Mouse (Mus musculus) hindbrain, embryonic 10.5 days (tissue): ENCODE data around the gene Tpst2. TPM values are rescaled to one million over a fixed set of nuclear protein-coding genes. Genes with fewer than 3 reads are reported as not detected.
"Not testable (repeated sequence)": the region's sequence is repeated elsewhere in the genome, so short reads cannot be mapped to it uniquely, and the experiment has no call there.

Source experiments
- DNase-seq: peaks from one replicate; pipeline ENCODE4 v3.0.0-alpha.2; 2017; ENCODE audit warnings: low spot score
- H3K27ac ChIP-seq: fragments of 300-500 bp; sonication (generic); 2 replicates; pipeline ENCODE4 v1.5.1; 2016; ENCODE audit warnings: mild to moderate bottlenecking, moderate library complexity
- H3K27me3 ChIP-seq: fragments of 300-500 bp; sonication (generic); 2 replicates; pipeline ENCODE4 v1.6.1; 2016; ENCODE audit warnings: mild to moderate bottlenecking; ENCODE audit not compliant: poor library complexity, insufficient read depth, severe bottlenecking
- H3K36me3 ChIP-seq: fragments of 300-500 bp; sonication (generic); 2 replicates; pipeline ENCODE4 v1.6.1; 2016; ENCODE audit warnings: mild to moderate bottlenecking, moderate library complexity
- H3K4me1 ChIP-seq: fragments of 300-500 bp; sonication (generic); replicated peaks from 2 replicates; pipeline ENCODE4 v1.6.1; 2016; ENCODE audit warnings: mild to moderate bottlenecking
- H3K4me3 ChIP-seq: fragments of 300-500 bp; sonication (generic); 2 replicates; pipeline ENCODE4 v1.5.1; 2016; ENCODE audit warnings: mild to moderate bottlenecking, moderate library complexity
- H3K9me3 ChIP-seq: fragments of 300-500 bp; sonication (generic); 2 replicates; pipeline ENCODE4 v1.6.1; 2016; ENCODE audit warnings: mild to moderate bottlenecking, moderate library complexity
- WGBS: fragments of 180-500 bp; shearing (Covaris S2); methylation state at CpG from one replicate; pipeline ENCODE4 v1.1.7; 2016; 5-methylcytosine and 5-hydroxymethylcytosine counted together
- polyA plus RNA-seq: library from polyadenylated mRNA; unstranded; fragments of >200 nt; fragmentation: Nextera tagmentation; extraction: Ambion mirVana; gene quantifications from 2 replicates; pipeline ENCODE4 v1.2.1, GENCODE M21; 2016

Tpst2 gene
- polyA plus RNA-seq, 1 experiment from 2014 or later, result 37.2 TPM

DNA sequence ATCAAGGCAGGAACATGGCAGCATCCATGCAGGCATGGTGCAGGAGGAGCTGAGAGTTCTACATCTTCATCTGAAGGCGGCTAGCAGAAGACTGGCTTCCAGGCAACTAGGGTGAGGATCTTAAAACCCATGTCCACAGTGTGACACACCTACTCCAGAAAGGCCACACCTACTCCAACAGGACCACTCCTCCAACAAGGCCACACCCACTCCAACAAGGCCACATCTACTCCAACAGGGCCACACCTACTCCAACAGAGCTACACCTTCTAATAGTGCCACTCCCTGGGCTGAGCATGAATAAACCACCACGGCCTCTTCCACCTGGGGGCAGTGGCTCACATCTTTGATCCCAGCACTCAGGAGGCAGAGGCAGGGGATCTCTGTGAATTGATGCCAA, 42.9 kb downstream of the Tpst2 start:
- H3K36me3 ChIP-seq, result peaks cover 16% of the 10 kb centered on the region
- not testable (repeated sequence) for DNase-seq, H3K27ac ChIP-seq, H3K9me3 ChIP-seq, H3K4me3 ChIP-seq, H3K4me1 ChIP-seq, H3K27me3 ChIP-seq
- WGBS, result 70% methylated on average over 2 of the region's 2 CpGs

DNA sequence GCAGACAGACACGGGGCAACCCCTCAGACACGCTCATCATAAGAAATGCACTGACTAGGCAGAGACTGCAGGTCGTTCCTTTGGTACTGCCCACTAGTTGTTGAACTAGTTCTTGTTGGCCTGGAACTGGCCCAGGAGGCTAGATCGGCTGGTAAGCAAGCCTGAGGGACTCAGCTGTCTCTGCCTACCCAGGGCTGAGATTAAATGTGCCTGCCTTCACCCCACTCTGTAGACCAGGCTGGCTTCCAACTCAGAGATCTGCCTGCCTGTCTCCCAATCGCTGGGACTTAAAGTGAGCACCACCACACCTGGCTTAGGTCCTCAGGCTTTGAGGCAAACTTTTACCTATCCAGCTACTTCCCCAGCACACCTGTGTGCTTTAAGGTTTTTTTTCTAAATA, 43.9 kb downstream of the Tpst2 start:
- WGBS, result 83% methylated on average over 5 of the region's 5 CpGs
- Histone ChIP-seq H3K36me3 (peaks cover 8% of the 10 kb centered on the region; the same call in 1 of the 2 replicates), H3K9me3 (no peaks in the 10 kb centered on the region), H3K4me3 (no peak overlapping the region), H3K4me1 (peaks cover 18% of the 10 kb centered on the region), H3K27me3 (no peaks in the 10 kb centered on the region), H3K27ac (no peak overlapping the region)
- DNase-seq, result no peak

DNA sequence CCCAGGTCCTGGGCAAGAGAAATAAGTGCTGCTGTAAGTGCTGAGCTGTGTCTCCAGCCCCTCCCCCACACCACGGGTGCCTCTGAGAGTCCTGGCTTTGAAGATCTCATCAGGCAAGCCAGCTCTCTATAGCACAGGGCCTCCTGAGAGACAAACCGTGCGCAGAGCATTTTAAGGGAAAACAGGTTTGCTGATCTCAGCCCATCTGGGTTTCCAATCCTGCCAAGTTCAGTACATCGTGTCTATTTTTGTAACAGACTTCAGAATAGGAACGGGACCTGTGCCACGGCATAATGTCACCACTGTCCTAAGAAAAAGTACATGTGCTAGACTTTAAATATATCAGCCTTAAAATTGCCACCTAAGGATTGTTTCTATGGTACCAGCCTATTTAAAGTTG, 44.4 kb downstream of the Tpst2 start:
- H3K4me1 ChIP-seq, result peaks cover 22% of the 10 kb centered on the region
- H3K4me3 ChIP-seq, result no peak overlapping the region
- 80% methylated on average over 6 of the region's 6 CpGs for WGBS
- H3K9me3 ChIP-seq, result no peaks in the 10 kb centered on the region
- H3K36me3 ChIP-seq, result peaks cover 3% of the 10 kb centered on the region; the same call in 1 of the 2 replicates
- H3K27me3 ChIP-seq, result no peaks in the 10 kb centered on the region
- H3K27ac ChIP-seq, result no peak overlapping the region
- DNase-seq, result no peak

DNA sequence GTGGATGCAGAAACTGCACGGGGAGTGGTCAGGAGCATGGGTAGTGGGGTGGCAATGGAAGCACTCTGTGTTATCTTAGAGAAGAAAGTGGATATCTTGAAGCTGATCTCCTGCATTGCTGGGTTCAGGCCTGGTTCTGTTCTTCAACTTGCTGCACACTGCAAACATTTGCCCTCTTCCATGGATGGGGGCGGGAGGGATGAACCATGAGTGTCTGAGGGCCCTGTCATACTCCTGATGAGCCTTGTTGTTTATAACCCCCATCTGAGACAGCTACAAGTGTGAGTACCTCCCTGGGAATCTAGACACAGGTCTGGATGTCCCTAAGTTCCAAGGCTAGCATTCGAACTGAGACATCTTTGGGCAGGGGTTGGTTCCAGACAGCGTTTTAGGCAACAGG, 44.9 kb downstream of the Tpst2 start:
- Histone ChIP-seq H3K4me3 (no peak overlapping the region), H3K9me3 (no peaks in the 10 kb centered on the region), H3K27me3 (no peaks in the 10 kb centered on the region), H3K36me3 (no peaks in the 10 kb centered on the region), H3K27ac (no peak overlapping the region), H3K4me1 (peaks cover 22% of the 10 kb centered on the region)
- WGBS, result 81% methylated on average over 4 of the region's 4 CpGs
- DNase-seq, result no peak

DNA sequence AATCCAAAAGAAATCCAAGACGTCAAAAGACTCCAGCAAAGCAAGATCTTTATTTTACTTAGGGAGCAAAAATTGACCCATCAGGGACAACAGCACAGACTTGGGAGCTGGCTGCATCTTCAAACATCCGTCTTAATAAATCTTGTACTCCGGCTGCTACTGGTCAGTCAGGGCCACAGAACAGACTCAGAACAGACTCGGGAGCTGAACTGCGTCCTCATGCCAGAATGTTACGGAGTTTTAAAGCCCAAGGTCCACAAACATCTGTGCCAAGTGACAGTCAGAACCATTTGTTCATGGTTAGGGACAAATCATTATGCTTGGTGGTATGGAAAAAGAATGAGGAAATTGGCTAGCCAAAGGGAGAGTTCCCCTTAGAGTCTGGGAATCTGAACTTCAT, 46.8 kb downstream of the Tpst2 start:
- Histone ChIP-seq H3K9me3 (no peaks in the 10 kb centered on the region), H3K27ac (no peak overlapping the region), H3K36me3 (peaks cover 10% of the 10 kb centered on the region), H3K4me1 (peaks cover 32% of the 10 kb centered on the region), H3K4me3 (no peak overlapping the region), H3K27me3 (no peaks in the 10 kb centered on the region)
- 90% methylated on average over 6 of the region's 6 CpGs for WGBS
- no peak for DNase-seq

DNA sequence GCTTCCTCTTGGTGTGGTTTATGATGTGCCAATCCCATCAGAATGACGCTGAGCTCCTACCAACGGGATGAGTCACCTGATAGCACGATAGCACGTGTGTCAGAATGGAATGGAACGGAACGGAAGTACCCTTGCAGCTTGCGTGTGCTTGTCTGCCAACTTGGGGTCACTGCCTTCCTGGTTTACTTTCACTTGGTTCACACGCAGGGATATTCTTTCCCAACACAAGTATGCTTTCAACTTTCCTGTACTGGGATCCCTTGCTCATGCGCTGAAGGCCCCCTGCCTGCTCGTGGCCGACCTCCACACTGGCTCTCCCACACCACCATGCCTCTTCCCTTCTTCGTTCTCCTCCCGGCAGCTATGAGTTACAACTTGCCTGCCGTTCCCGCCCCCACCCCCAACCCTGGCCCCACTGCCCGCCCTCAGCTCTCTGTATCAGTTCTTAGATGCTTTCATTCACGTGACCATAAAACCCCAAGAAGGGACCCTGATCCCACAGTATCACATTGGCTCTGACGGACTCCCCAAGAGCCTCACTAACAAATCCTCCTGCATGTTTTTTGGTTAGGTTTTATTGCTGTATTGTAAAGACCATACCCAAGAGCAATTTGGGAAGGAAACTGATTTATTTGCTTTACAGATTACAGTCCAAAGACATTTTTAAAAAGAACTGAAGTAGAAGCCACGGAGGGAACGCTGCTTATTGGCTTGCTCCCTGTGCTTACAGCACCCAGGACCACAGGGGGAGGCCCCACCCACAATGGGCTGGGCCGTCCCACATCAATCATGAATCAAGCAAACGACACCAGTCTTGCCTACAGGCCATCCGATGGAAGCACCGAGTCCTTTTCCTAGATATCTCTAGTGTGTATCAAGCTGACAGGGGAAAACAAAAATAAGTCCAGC, 48.4 kb downstream of the Tpst2 start:
- Histone ChIP-seq H3K36me3 (peaks cover 27% of the 10 kb centered on the region), H3K4me1 (peaks cover 32% of the 10 kb centered on the region), H3K27me3 (no peaks in the 10 kb centered on the region), H3K9me3 (no peaks in the 10 kb centered on the region), H3K4me3 (peak overlapping the region; percentile 90), H3K27ac (peak overlapping the region; percentile 31; the same call in 1 of the 2 replicates)
- WGBS, result 35% methylated on average over 24 of the region's 24 CpGs
- DNase-seq, result peak; percentile 33

DNA sequence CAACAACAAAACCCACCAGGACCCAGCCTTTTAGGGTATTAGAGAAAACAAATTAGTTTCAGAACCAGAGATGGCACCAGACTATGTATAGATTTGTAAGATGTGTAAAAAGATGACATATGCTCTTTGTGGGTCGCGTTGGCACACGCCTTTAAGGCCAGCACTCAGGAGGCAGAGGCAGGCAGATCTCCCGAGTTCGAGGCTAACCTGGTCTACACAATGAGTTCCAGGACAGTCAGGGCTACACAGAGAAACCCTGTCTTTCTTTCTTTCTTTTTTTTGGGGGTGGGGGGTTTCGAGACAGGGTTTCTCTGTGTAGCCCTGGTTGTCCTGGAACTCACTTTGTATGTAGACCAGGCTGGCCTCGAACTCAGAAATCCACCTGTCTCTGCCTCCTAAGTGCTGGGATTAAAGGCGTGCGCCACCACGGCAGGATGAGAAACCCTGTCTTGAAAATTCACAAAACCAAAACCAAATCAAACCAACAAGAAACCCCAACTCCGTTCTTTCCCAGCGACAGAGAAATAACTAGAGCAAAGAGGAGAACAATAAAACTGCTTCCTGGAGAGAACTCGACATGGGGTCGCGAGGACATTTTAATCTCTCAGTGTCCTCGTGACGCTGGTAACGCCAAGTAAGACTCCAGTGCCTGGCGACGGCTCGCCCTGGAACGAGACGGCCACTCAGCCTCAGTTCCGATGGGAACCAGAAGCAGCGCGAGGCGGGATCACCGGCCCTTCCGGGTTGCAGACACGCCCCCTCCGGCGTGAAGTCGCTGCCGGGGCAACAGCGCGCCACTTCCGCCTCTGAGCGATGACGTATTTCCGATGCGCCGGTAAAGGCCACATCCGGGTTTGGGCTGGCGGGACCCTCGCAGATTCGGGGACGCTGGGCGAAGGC, 49.3 kb downstream of the Tpst2 start, which contains the start of gene Tfip11:
Tfip11 (plus strand) TSS at position 813 of the 900 bp plus-strand sequence.
- Histone ChIP-seq H3K36me3 (peaks cover 36% of the 10 kb centered on the region), H3K27me3 (no peaks in the 10 kb centered on the region), H3K4me1 (peaks cover 32% of the 10 kb centered on the region), H3K27ac (peak within 1 kb of the TSS; percentile 83), H3K4me3 (peak within 1 kb of the TSS; percentile 90), H3K9me3 (no peaks in the 10 kb centered on the region)
- DNase-seq, result peak; percentile 95
- 10% methylated on average over 48 of the region's 48 CpGs for WGBS

DNA sequence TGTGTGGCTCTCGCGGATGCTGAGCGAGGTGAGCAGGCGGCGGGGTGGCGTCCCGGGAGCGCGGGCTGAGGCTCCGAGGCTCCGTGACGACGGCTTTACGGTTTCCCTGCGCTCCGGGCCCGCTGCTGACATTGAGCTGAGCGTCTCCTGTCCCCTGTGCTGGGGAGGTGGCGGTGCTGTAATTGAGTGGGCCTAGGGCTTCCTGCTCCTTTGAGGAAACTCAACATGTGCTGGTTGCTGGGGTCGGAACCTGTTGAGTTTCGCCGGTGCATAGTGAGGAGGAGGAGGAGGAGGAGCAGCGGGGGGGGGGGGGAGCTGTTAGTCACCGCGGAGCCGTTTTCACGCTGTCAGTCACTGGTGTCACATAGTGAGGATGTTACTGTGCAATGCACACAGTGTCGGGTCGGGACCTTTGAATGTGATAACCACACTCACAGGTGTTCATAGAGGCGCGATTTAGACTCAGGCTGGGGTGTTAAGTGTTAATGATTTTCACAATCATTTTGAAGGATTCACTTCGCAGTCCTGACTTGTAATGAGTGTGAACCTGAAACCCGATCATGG, 50.0 kb downstream of the Tpst2 start:
- H3K9me3 ChIP-seq, result no peaks in the 10 kb centered on the region
- H3K27me3 ChIP-seq, result no peaks in the 10 kb centered on the region
- 2% methylated on average over 33 of the region's 33 CpGs for WGBS
- peaks cover 43% of the 10 kb centered on the region for H3K36me3 ChIP-seq
- peak overlapping the region; percentile 90 for H3K4me3 ChIP-seq
- peak overlapping the region; percentile 83 for H3K27ac ChIP-seq
- H3K4me1 ChIP-seq, result peaks cover 32% of the 10 kb centered on the region
- DNase-seq, result no peak

DNA sequence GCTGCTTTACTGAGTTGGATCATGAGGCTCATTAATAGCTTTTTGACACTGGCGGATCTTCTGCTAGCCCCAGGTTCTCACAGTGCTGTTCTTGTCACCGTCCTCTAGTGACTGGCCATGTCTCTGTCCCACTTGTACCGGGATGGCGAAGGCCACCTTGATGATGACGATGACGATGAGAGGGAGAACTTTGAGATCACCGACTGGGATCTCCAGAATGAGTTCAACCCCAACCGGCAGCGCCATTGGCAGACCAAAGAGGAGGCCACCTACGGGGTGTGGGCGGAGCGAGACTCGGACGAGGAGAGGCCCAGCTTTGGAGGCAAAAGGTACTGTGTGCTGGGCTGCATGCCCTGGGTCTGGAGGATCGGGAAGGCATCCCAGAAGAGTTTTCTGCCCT, 51.4 kb downstream of the Tpst2 start:
- Histone ChIP-seq H3K27me3 (no peaks in the 10 kb centered on the region), H3K9me3 (no peaks in the 10 kb centered on the region), H3K27ac (no peak overlapping the region), H3K4me3 (no peak overlapping the region), H3K36me3 (peaks cover 57% of the 10 kb centered on the region), H3K4me1 (peaks cover 32% of the 10 kb centered on the region)
- WGBS, result 91% methylated on average over 15 of the region's 15 CpGs
- DNase-seq, result no peak

DNA sequence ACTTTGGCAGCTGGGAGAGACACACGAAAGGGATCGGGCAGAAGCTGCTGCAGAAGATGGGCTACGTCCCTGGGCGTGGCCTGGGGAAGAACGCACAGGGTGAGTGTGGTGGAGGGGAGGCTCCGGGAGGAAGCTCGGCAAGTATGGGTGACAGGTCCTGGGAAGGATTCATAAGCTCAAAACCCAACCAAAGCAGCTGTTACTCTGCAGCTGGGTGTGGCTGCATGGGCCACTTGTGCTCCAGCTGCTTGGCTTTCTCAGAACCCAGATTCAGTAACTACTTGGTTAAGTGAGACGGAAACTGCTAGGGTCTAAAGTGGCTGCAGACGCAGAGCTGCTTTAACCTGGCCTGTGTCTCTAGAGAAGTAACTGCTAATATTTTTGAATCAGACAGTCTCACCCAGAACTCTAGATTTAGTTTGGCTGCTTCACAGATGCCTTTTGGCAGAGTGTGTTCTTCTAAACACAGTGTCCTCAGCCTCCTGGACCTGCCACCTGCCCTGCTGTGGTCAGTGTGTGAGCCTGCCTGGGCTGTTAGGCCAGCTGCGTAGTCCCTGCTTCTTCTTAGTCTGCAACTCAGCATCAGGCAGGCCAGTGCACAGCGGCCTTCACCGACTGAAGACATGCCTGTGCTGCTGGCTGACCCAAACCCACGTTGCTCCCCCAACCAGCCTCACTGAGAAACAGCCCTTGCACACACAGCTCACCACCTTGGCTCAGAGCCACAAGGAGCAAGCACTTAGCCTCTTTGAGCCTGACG, 53.5 kb downstream of the Tpst2 start:
- DNase-seq, result no peak
- H3K27ac ChIP-seq, result no peak overlapping the region
- no peaks in the 10 kb centered on the region for H3K27me3 ChIP-seq
- H3K4me1 ChIP-seq, result peaks cover 26% of the 10 kb centered on the region
- no peak overlapping the region for H3K4me3 ChIP-seq
- H3K36me3 ChIP-seq, result peaks cover 78% of the 10 kb centered on the region
- H3K9me3 ChIP-seq, result no peaks in the 10 kb centered on the region
- WGBS, result 95% methylated on average over 14 of the region's 14 CpGs

DNA sequence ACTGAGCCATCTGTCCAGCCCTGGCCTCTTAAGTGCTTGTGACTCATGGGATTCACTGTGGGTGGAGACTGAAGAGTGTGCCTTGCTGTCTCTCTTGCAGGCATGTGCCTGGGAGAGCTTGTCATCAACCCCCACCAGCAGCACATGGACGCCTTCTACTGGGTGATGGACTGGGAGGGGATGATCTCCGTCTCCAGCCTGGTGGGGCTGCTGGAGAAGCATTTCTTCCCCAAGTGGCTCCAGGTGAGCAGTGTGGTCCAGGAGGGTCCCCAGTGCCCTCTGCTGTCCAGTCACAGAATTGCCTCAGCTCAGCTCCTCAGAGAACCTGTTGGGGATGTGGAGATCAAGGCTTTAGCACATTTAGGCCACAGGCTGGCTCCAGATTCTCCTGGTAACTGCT, 59.0 kb downstream of the Tpst2 start:
- DNase-seq, result peak; percentile 54
- H3K36me3 ChIP-seq, result peaks cover 99% of the 10 kb centered on the region
- H3K4me1 ChIP-seq, result no peaks in the 10 kb centered on the region
- H3K27ac ChIP-seq, result no peak overlapping the region
- 39% methylated on average over 2 of the region's 2 CpGs for WGBS
- H3K27me3 ChIP-seq, result no peaks in the 10 kb centered on the region
- H3K4me3 ChIP-seq, result no peak overlapping the region
- no peaks in the 10 kb centered on the region for H3K9me3 ChIP-seq

DNA sequence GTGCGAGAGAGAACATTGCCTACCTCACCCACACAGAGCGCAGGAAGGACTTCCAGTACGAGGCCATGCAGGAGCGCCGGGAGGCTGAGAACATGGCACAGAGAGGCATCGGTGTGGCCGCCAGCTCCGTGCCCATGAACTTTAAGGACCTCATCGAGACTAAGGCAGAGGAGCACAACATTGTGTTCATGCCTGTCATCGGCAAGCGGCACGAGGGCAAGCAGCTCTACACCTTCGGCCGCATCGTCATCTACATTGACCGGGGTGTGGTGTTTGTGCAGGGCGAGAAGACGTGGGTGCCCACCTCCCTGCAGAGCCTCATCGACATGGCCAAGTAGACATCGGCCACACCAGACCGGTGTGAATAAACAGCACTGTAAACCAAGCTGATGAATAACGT, 60.5 kb downstream of the Tpst2 start:
- H3K4me1 ChIP-seq, result peaks cover 8% of the 10 kb centered on the region
- no peaks in the 10 kb centered on the region for H3K27me3 ChIP-seq
- H3K9me3 ChIP-seq, result no peaks in the 10 kb centered on the region
- H3K36me3 ChIP-seq, result peaks cover 88% of the 10 kb centered on the region
- no peak overlapping the region for H3K4me3 ChIP-seq
- WGBS, result 95% methylated on average over 22 of the region's 22 CpGs
- no peak for DNase-seq
- no peak overlapping the region for H3K27ac ChIP-seq
